In genomic region chr10:123402460-123402859, GRCm38 (mm10) we compare ENCODE assay signal across 17 mouse cellular contexts.
"Had no signal": no experiment of that assay in that cellular context is flagged by ENCODE, and none has a peak within 500 bp of the region (broad histone marks: within the 10 kb centered on the region; RNA-seq: fewer than 3 reads in every experiment).

No protein-coding gene starts in this region.

- H3K4me1 ChIP-seq: lung, embryonic 15.5 days; megakaryocyte, embryonic 14.5 days; neural tube, embryonic 12.5 days; stomach, embryonic 15.5 days had no signal

- H3K9me3 ChIP-seq: lung, embryonic 15.5 days; neural tube, embryonic 12.5 days; stomach, embryonic 15.5 days had no signal

- H3K4me2 ChIP-seq: lung, embryonic 15.5 days; midbrain, embryonic 11.5 days; midbrain, embryonic 13.5 days; neural tube, embryonic 12.5 days; stomach, embryonic 15.5 days had no signal

- H3K36me3 ChIP-seq: lung, embryonic 15.5 days; midbrain, embryonic 13.5 days; neural tube, embryonic 12.5 days; stomach, embryonic 15.5 days had no signal

- H3K9ac ChIP-seq: liver, postnatal 0 days; lung, embryonic 15.5 days; midbrain, embryonic 13.5 days; neural tube, embryonic 12.5 days; stomach, embryonic 15.5 days had no signal

- H3K27me3 ChIP-seq: lung, embryonic 15.5 days; megakaryocyte, embryonic 14.5 days; midbrain, embryonic 13.5 days; neural tube, embryonic 12.5 days; stomach, embryonic 15.5 days had no signal

- H3K4me3 ChIP-seq: lung, embryonic 15.5 days; megakaryocyte, embryonic 14.5 days; midbrain, embryonic 13.5 days; neural tube, embryonic 12.5 days; stomach, embryonic 15.5 days had no signal

- H3K27ac ChIP-seq: lung, embryonic 15.5 days; macrophage; midbrain, embryonic 13.5 days; neural tube, embryonic 12.5 days; stomach, embryonic 15.5 days; stomach, postnatal 0 days had no signal

- ATAC-seq: liver, postnatal 0 days; lung, postnatal 0 days; midbrain, embryonic 13.5 days; midbrain, embryonic 16.5 days had no signal

- DNase-seq: liver, postnatal 0 days; lung, adult 2 months; lung, postnatal 14 days; lung, postnatal 36 days; thymus, adult 2 months; thymus, postnatal 25 days; thymus, postnatal 4 days had no signal
